Mouse (Mus musculus) lung, postnatal 14 days (tissue): Measurements from ENCODE around the gene Rcan2.

Experiments
- DNase-seq: peaks from one replicate; pipeline ENCODE4 v3.0.0; 2021

The Rcan2 gene

DNA sequence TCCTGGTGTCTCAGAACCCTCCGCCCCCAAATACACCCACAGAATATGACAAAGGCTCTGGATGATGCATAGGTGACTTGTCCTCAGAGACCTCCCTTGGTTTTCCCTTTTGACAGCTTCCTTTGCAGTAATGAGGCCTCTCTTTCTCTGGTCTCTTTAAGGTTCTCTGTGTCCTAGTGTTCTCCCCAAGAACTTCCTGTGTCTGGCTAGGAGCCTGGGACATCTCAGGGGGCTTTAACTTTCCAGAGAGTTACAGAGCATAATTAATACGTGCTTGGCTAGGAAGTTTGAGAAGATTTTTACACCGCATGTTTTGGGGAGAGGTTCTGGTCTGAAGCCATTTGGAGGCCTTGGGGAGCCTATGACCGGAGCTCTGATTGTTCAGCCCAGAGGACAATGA, 128.7 kb downstream of the Rcan2 start:
- no peak for DNase-seq

DNA sequence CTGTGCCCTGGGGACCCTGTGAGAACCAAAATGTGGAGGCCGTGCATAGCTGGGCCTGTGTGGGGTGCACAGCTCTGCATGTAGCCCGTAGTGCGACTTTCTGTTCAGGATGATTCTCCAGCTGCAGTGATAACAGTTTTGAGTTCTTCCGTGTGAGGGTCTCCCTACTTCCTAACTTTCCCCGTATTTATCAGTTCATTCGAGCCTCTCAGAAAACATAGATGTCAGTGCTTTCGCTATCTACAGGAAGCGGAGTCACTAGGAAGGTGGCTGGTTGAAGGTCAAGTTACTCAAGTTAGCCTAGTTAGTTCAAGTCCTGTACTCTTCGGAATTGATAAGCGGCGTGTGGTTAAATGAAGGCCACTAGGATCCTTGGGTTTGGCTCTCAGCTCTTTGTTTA, 130.6 kb downstream of the Rcan2 start:
- DNase-seq: no peak

DNA sequence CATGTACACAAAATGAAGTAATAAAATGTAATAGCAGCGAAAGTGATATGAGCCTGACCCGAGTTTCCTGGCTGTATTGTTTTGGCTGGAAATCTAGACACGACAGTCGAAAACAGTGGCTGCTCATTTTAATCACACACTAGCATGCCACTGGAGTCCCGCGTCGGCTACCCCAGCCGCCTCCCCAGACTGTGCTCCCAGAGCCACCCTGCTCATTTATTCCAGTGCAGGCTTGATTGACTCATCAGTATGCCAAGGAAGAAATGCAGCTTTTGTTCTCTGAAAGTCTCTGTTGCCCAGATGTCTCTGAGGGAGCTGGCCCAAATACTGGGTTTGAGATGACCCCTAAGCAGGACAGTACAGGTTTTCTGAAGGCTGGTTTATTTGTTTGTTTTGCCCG, 132.9 kb downstream of the Rcan2 start:
- no peak for DNase-seq

DNA sequence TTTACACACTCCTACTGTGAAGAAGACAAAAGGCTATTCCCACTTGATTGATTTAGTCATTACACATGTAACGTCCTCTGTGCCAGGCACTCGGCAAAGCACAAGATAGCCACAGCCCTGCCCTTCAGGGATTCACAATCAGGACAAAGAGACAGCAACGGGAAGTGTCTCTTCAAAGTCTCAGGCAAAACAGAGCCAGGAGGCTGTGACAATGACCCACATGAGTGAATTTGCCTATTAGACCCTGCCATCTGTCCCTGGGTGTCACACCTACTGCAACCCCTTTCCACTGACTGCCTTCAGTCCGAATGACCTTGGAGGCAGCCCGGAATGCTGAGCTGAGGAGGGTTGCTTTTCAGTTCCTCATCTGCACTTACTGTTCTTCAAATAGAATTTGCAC, 151.1 kb downstream of the Rcan2 start:
- no peak for DNase-seq

DNA sequence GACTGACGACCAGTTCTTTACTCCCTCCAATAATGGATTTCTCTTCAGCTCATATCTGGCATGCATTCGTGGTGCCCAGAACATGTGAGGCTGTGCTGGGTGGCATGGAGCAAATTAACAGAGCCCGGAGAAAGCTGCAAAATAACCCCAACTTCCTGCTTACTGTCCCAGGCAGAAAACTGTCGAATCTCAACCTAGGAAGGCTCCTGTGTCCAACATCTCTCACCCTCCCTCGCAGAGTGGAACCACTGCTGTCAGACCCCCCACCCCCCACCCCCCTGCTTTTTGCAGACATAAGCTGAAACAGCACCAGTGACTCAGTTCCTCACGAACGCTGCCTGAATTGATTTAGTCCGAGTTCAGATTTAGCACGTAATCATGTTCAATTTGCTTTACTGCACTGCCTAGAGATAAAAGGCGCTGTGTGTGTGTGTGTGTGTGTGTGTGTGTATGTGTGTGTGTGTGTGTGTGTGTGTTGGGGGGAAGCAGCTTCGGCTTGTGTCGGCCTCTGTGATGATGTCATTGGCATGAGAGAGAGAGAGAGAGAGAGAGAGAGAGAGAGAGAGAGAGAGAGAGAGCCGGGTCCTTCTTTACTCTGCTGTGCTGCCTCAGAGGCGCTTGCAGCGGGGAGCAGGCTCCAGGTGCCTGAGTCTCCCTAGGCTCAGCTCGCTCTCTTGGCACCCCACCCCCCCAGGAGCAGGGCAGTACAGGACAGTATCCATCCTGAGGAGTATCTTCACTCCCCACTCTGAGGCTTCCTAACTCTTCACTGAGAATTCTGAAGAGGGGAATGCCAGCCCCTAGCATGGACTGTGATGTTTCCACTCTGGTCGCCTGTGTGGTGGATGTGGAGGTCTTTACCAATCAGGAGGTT, 151.7 kb downstream of the Rcan2 start:
- DNase-seq: no peak

DNA sequence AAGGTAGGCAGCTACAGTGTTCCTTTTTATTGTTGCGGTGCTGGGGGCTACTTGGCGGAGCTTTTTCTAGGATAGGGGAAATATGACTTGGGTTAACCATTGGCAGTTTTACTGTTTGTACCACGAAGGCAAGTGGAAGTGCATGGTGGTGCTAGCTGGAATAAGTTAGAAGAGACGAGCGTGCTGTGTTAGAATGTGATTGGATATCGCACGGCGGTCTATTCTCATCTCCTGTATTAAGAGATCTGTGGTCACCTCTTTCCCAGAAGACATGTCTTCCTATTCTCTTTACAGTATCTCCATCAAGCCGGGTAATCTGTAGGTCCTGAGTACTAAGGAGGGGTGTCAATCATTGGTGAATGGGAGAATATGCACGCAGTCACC, 152.4 kb downstream of the Rcan2 start:
- no peak for DNase-seq

DNA sequence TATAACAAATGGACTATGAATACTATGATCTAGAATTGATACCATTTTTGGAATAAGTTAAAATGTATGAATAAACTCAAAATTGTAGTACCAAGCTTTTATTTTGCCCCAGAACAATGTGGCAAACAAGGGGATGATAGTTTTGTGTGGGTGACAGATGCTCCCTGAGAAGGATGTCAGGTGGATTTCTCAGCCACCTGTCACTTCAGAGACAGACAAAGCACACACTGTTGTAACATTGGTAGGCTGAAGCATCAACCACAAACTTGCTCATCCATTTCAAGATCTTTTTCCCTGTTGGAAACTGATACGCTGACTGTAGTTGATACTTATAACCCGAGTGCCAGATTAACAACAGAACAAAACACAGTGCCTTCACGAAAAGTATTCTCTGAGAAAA, 158.6 kb downstream of the Rcan2 start:
- DNase-seq: no peak

DNA sequence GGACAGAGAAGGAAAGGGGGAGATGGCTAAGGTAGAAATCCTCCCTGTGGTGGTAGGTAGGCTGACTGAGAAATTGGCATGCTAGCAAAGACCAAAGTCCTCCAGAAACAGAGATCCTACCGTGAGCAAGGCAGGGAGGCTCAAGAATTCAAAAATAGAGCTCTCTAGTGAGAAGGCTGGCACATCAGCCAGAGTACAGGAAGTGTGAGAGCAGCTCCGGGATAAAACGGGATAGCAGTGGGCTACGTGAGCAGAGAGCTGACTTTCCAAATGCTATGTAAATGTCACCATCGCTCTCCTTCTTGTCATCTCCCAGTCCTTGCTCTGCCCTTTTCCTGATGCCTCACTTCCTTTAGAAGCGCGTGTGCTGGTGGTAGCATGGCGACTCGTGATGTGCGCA, 168.8 kb downstream of the Rcan2 start:
- no peak for DNase-seq

DNA sequence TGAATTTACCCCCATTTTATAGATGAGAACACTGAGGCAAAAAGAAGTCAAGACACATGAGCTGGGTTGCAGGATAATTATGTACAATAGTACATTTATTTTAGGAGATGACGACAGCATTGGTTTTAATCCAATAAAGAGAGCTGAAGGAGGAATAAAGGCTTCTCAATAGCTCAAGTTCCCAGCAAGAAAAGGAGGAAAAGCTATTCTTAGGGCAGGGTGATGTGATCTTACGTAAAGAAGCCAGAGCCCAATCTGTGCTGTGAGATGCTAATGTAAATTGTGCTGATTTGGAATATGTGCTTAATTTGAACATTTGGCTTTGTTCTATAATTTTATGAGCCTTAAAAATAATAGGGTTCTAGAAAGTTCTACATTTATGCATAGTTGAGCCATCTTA, 176.4 kb downstream of the Rcan2 start:
- no peak for DNase-seq

DNA sequence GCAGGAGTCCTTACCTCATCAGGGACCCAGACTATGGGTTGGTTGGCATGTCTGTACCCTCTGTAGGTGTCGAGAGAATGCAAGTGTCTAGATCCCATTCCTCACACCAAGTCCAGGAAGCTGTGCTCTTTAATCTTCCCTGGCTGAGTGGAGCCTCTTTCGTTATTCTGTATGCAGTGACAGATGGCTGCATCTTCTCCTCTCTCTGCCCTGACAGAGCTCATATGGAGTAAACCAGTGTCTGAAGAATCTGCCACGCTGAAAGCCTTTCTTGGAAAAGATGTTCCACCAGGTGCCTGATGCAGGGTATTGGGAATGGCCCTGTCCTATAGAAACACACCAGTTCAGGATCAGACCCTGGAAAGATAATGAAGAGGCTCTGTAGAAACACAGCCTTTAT, 178.8 kb downstream of the Rcan2 start:
- no peak for DNase-seq

DNA sequence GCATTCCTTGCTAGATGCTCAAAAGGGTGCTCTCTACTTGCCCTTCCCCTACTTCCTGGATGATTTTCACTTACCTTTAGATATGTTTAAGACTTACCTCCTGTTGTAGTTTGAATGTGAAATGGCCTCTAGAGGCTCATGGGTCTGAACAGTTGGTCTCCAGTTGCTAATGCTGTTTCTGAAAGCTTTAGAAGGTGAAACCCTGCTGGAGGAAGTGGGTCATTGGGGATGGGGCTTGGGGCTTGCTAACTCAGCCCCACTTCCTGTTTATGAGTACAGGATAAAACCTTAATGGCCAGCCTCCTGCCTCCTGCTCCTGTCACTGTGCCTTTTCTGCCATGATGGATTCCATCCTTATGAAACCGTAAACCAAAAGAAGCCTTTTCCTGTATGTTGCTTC, 181.4 kb downstream of the Rcan2 start:
- DNase-seq: no peak

DNA sequence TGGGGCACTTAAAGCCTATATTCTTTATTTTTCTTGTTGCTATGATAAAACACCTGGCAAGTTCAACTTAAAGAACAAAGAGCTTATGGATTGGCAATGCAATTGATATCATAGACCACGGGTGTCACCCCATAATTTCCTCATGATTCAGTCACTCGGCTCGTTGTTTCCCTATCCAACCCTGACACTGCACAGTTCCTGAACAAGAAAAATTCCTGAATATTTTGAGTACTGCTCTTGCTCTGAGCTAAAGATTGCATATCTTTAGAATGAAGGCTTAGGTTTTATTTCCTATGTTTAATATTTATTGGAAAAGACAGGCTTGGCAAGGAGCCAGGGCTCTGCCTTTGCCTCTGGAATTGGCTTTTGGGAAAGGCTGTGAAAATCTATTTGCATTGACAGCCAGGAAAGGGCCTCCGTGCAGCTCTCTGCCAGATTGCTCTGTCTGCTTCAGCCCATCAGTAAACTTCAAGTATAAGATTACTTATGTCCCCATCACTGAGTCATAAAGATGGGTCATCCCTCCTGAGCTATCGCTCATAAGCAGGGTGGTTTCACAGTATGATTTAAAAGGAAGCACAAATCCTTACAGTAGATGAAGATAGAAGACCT, 188.3 kb downstream of the Rcan2 start:
- DNase-seq: no peak

DNA sequence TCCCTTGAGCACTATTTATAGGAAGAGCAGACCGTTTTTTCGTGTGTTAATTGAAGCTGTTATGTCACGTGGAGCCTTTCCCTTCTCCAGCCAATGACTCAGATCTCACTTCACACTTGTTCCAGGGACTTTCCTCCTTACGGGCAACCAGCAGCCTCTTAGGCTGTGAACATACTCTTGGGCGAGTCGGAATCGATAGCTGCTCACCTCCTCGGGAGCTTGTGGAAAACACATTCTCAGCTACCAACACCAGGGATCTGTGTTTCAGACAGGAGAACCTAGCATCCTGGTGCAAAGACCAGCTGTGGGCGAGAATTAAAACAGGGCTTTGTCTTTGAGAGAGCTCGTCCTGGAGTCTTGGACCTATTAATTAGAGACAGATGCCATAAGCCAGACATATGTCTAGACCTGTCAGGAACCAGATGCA, 189.8 kb downstream of the Rcan2 start:
- DNase-seq: no peak

DNA sequence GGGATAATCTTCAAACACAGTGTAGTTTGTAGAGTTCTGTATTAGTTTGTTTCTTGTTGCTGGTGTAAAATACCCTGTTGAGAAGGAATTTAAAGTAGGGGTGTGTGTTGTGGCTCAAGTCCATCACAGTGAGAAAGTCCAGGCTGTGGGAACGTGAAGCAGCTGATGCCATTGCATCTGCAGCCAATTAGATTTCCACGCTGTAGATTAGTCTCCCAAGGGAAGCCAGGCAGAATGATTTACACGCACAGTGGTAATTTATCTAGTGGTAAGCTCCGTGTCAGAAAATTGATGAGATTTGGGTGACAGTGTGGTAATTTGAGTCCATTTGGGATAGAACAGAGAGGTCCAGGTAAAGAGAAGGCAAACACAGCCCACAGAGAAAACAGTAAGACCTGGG, 192.9 kb downstream of the Rcan2 start:
- no peak for DNase-seq

DNA sequence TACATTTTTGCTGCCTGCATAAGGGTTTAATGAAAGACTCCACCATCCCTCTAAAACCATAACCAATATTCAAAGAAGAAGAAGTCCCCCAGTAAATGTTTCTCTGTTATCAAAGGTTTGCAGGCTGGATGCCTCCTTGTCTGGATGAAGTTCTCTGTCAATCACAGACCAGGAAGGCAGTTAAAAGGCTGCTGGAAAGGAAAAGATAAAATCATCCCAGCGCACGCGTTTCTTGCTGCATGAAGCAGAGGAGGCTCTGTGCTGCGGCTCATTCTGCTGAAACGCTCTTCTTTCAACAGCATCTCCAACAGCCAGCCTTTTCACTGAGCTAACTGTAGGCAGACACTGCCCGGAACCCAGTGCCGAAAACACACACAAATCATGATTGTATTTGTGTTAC, 196.4 kb downstream of the Rcan2 start:
- no peak for DNase-seq

DNA sequence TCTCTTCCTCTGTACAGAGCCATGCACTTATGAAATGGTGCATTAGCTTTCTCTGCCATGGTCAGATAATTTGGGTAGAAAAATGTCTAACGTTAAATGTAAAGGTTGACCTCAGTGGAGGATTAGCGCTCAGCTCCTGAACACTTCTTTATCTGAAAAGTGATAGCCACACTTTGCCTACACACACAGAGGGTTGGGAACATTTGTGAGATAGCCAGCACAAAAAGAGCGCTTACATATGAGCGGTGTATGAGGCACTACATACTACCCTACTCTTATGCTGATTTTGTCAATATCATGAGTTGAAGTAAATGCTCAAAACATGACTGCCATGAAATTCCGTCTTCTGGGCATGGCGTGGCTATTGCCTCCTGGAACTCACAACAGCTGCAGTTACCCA, 196.9 kb downstream of the Rcan2 start:
- no peak for DNase-seq

DNA sequence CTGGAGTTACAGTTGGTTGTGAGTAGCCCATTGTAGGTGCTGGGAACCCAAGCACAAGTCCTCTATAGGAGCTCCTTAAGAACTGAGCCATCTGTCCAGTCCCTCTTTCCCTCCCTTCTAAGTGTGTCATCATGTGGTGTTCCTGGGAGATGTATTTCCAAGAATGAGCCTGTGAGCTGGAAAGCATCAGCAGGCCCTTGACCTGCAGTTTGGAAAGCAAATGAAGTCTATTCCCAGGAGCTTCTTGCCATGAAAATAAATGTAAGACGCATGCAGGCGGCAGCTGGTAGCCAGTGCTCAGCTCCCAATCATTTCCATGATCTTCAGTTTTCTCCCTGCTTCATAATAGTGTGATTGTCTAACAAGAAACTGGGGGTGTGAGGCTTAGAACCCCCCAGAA, 203.2 kb downstream of the Rcan2 start:
- DNase-seq: no peak

DNA sequence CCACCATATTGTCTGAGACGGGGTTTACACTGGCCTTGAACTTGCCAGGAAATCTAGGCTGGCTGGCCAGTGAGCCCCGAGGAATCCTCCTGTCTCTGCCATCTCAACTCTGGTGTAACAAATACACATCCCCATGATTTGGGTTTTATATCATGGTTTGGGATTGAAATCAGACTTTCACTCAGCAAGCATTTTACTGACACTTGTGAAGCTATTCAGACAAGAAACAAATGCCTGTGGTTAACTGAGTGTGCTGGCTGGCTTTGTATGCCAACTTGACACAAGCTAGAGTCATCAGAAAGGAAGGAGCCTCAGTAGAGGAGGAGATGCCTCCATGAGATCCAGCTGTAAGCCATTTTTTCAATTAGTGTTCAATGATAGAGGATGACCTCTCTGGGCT, 206.3 kb downstream of the Rcan2 start:
- no peak for DNase-seq

DNA sequence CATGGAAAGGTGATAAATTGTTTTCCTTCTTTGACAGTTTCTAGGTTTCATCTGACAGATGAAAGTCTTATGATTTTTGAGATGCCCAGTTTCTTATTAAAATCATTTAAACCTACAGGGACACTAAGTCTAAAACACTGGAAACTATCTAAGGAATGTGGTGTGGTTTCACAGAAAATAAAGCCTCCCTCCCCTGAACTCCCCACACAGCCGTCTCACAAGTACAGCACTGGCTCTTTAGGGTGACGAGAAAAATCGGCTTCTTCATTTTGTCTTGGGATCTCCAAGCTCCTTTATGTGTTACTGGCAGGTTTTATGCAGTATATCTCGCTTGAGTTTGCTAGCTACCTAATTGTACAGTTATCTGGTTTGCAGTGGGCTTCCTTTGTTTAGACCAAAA, 210.8 kb downstream of the Rcan2 start:
- no peak for DNase-seq

DNA sequence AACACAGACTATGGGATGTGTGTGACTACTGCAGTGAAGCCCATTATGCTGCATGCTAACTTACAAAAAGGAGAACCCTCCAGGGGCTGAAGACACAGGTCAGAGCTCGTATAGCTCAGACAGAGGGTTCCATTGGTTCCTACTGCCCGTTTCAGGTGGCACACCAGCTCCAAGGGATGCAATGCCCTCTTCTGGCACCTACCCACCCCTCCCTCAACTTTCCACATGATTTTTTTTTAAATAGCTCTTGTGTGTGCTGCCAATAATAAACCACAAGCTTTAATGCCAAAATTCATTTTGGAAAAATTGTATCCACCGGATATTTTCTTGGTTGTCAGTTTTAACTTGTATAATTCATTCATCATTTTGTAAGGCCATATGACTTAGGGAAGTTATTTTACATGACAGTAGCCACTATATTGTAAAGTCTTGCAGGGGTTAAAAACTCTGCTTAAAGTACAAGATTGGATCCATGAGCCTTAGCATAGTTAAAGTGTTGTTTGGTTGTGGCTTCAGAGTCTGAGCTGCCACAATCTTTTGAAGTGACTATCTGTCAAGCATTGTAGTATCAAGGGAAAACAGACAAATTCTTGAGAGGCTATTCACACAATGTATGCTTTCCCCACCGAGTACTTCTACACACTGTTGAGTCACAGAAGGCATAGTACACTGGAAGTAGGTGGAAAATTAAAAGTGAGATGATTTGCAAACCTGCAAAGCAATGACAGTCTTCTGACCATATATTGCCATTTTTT, 212.8 kb downstream of the Rcan2 start:
- no peak for DNase-seq

DNA sequence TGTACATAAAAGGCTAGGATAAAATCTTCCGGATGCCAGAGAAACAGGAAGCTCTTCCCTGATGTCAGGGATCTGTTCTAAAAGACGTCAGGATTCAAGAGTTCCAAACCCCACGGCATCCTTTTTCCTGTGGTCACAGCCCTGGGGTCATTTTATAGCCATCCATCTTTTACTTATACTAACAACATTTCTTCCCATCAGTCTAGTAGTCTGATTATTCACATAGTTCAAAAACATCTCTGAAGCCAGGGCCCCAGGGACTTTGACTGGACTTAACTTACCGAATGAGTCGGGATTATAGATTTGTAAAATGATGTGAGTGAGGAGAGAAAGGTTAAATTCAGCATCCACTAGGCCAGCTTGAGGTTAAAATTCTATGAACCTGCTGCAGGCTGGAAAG, 215.2 kb downstream of the Rcan2 start:
- DNase-seq: no peak

DNA sequence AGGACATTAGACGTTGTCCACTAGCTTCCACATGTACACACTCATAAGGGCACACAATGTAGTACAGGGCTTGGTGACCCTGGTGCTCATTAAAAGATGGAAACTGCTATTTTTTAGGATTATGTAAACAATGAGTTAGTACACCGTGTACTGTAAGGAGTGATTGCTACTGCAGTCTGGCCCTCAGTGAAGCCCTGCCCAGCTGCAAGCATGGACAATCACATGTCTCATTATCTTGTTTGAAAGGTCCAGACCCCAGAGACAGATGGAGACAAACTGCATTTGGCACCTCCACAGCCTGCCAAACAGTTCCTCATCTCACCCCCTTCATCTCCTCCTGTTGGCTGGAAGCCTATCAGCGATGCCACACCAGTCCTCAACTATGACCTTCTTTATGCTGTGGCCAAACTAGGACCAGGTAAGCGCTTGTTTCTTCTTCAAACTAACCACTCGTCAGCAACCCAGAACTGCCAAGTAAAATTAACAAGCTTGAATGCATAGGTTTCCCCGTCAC, 219.6 kb downstream of the Rcan2 start:
- DNase-seq: no peak

DNA sequence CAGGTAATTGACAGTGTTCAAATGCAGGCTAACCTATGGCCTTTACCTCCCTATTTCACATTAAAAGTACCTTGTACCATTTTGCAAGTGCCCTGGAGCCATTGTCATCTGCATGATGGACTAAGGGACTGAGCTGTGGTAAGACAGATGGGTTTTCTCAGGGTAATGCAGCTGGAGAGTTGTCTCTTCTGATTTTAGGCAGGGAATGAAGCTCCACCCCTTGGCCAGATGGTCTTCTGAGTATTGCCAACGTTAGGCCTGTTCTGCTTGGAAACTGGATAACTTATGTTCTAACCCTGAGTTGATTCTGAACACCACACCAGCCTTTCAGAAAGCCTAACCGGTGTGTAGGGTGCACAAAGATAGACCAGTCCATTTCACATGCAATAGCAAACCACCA, 222.7 kb downstream of the Rcan2 start:
- DNase-seq: no peak

DNA sequence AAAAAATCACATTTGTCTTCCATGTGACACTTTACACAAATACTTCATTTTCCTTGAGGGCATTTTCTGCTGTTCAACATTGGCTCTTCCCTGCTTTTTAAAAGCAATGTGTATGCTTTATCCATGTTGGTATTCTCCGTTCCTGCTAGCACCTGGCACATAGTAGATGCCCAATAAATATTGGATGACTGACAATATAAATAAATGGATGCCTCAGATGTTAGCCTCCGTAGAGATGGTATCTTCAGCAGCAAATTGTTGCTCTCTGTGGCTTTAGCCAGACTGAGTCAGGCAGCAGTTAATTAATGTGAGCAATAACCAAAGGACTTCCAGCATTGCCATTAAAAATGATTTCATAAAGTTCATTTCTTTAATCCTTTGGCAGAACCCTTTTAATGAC, 223.9 kb downstream of the Rcan2 start:
- DNase-seq: no peak
